Mouse (Mus musculus) MEL (cell line): ENCODE measurements around the gene Oaz1. TPM values are rescaled to one million over a fixed set of nuclear protein-coding genes. Genes with fewer than 3 reads are reported as not detected.
"Not testable (repeated sequence)": the region's sequence is repeated elsewhere in the genome, so short reads cannot be mapped to it uniquely, and the experiment has no call there.

Experiments
- DNase-seq: peaks from one replicate; pipeline ENCODE4 v3.0.0; 2011; ENCODE audit warnings: low read depth, low spot score
- H3K27ac ChIP-seq: 2 replicates; pipeline ENCODE4 v1.5.1; 2012; ENCODE audit warnings: low read depth, mild to moderate bottlenecking, control low read depth, low read length, moderate library complexity; ENCODE audit not compliant: control insufficient read depth
- H3K27me3 ChIP-seq, 2 experiments: fragments of 150-350 bp in 1 of 2; sonication (generic) in 1 of 2; 2 replicates each; pipeline ENCODE4 v1.6.1; 2012; ENCODE audit warnings: low read length in 2 of 2, mild to moderate bottlenecking in 2 of 2, improper control_type of control experiment in 1 of 2, moderate library complexity in 1 of 2; ENCODE audit not compliant: insufficient read depth in 2 of 2, control insufficient read depth in 1 of 2
- H3K36me3 ChIP-seq, 2 experiments: 2 replicates each; pipeline ENCODE4 v1.6.1; 2012 to 2014; ENCODE audit warnings: low read length in 2 of 2, improper control_type of control experiment in 1 of 2, inconsistent platforms in 1 of 2, mild to moderate bottlenecking in 1 of 2; ENCODE audit not compliant: insufficient read depth in 2 of 2, control insufficient read depth in 1 of 2
- H3K4me1 ChIP-seq, 2 experiments: fragments of 150-350 bp in 1 of 2; sonication (generic) in 1 of 2; 2 replicates each; pipeline ENCODE4 v1.6.1; 2012; ENCODE audit warnings: low read length in 2 of 2, improper control_type of control experiment in 1 of 2, mild to moderate bottlenecking in 1 of 2; ENCODE audit not compliant: insufficient read depth in 2 of 2, control insufficient read depth in 1 of 2
- H3K4me3 ChIP-seq, 2 experiments: fragments of 150-350 bp in 1 of 2; sonication (generic) in 1 of 2; 2 replicates each; pipeline ENCODE4 v1.5.1; 2012; ENCODE audit warnings: low read depth in 2 of 2, low read length in 2 of 2, mild to moderate bottlenecking in 2 of 2, moderate library complexity in 2 of 2, control low read depth in 1 of 2, improper control_type of control experiment in 1 of 2; ENCODE audit not compliant: control insufficient read depth in 1 of 2, insufficient read depth in 1 of 2
- H3K79me2 ChIP-seq: 2 replicates; pipeline ENCODE4 v1.6.1; 2012; ENCODE audit warnings: mild to moderate bottlenecking, low read length, moderate library complexity; ENCODE audit not compliant: control insufficient read depth, poor library complexity, insufficient read depth
- H3K9ac ChIP-seq: 2 replicates; pipeline ENCODE4 v1.6.1; 2012; ENCODE audit warnings: low read depth, mild to moderate bottlenecking, control low read depth, low read length, moderate library complexity; ENCODE audit not compliant: control insufficient read depth, poor library complexity, severe bottlenecking
- H3K9me3 ChIP-seq: fragments of 150-350 bp; sonication (generic); replicated peaks from 2 replicates; pipeline ENCODE4 v1.6.1; 2012; ENCODE audit warnings: mild to moderate bottlenecking, low read length, improper control_type of control experiment, moderate library complexity; ENCODE audit not compliant: insufficient read depth
- CTCF ChIP-seq, 3 experiments: IDR thresholded peaks in 2 of 3; conservative IDR thresholded peaks in 1 of 3; 2 replicates each; pipeline ENCODE4 v1.5.1; 2011 to 2012; ENCODE audit warnings: low read length in 3 of 3, low read depth in 2 of 3, mild to moderate bottlenecking in 2 of 3, improper control_type of control experiment in 1 of 3, inconsistent platforms in 1 of 3, mixed read lengths in 1 of 3, moderate library complexity in 1 of 3; ENCODE audit not compliant: control insufficient read depth in 1 of 3, insufficient read depth in 1 of 3, poor library complexity in 1 of 3, severe bottlenecking in 1 of 3
- ETS1 ChIP-seq: IDR thresholded peaks from 2 replicates; pipeline ENCODE4 v1.6.1; 2012; ENCODE audit warnings: low read depth, mild to moderate bottlenecking, inconsistent platforms, low read length, improper control_type of control experiment, moderate library complexity
- GATA1 ChIP-seq: IDR thresholded peaks from 2 replicates; pipeline ENCODE4 v1.6.1; 2011; ENCODE audit warnings: low read depth, low read length, improper control_type of control experiment
- MAFK ChIP-seq: IDR thresholded peaks from 2 replicates; pipeline ENCODE4 v1.6.1; 2011; ENCODE audit warnings: low read depth, mild to moderate bottlenecking, low read length, improper control_type of control experiment, borderline replicate concordance
- MYC ChIP-seq: IDR thresholded peaks from 2 replicates; pipeline ENCODE4 v1.6.1; 2011; ENCODE audit warnings: low read depth, mild to moderate bottlenecking, low read length, improper control_type of control experiment, moderate library complexity
- RAD21 ChIP-seq: IDR thresholded peaks from 2 replicates; pipeline ENCODE4 v1.6.1; 2011; ENCODE audit warnings: mild to moderate bottlenecking, low read depth, low read length, improper control_type of control experiment
- TBP ChIP-seq: IDR thresholded peaks from 2 replicates; pipeline ENCODE4 v1.8.0; 2011; ENCODE audit warnings: low read depth, low read length, improper control_type of control experiment
- ZC3H11A ChIP-seq: IDR thresholded peaks from 2 replicates; pipeline ENCODE4 v1.6.1; 2012; ENCODE audit warnings: low read depth, mild to moderate bottlenecking, inconsistent platforms, low read length, improper control_type of control experiment
- ZNF384 ChIP-seq: IDR thresholded peaks from 2 replicates; pipeline ENCODE4 v1.6.1; 2012; ENCODE audit warnings: low read depth, mild to moderate bottlenecking, inconsistent platforms, low read length, improper control_type of control experiment
- polyA plus RNA-seq, 2 experiments: library from polyadenylated mRNA; stranded (reverse) in 1 of 2; unstranded in 1 of 2; fragments of >175 nt in 1 of 2; fragments of >200 nt in 1 of 2; gene quantifications; 2 replicates each; pipeline versions ENCODE4 v1.2.1 to v1.2.4; 2012; ENCODE audit warnings: low replicate concordance in 2 of 2, low read depth in 1 of 2; ENCODE audit not compliant: insufficient read length in 2 of 2, insufficient read depth in 1 of 2, missing spikeins in 1 of 2
- total RNA-seq: library from RNA; depleted of rRNA; stranded (reverse); fragments of 300-350 nt; gene quantifications from 2 replicates; pipeline ENCODE4 v1.2.3, GENCODE M21; 2012

The Oaz1 gene
- total and polyA plus RNA-seq, 3 experiments, result 983 to 1,528 TPM; not detected in 1

- H3K79me2 ChIP-seq, H3K9me3 ChIP-seq, H3K4me3 ChIP-seq, H3K27ac ChIP-seq, H3K27me3 ChIP-seq, H3K36me3 ChIP-seq, H3K9ac ChIP-seq: not testable (repeated sequence)
- peaks cover 0 to 12% of the 10 kb centered on the region in 2 experiments; a peak in 2 of 4 replicates for H3K4me1 ChIP-seq
- peak; percentile 62 for DNase-seq
- TF ChIP-seq GATA1, result 0 out of 2 replicates have a peak, but pooled peaks have one; percentile 17
- TF ChIP-seq ETS1, result 0 out of 2 replicates have a peak, but pooled peaks have one; percentile 7
- TF ChIP-seq TBP, result 0 out of 2 replicates have a peak, but pooled peaks have one; percentile 47
Observed at GRCm38 (mm10) chr10:80816303-80816702, 10.2 kb upstream of the Oaz1 start.

- H3K27me3 ChIP-seq, result no peaks in the 10 kb centered on the region
- no peak overlapping the region for H3K27ac ChIP-seq
- no peak overlapping the region for H3K4me3 ChIP-seq
- no peaks in the 10 kb centered on the region for H3K9me3 ChIP-seq
- H3K36me3 ChIP-seq, result peaks cover 0 to 4% of the 10 kb centered on the region in 2 experiments; a peak in 1 of 4 replicates
- H3K79me2 ChIP-seq, result no peaks in the 10 kb centered on the region
- peaks cover under 1 to 12% of the 10 kb centered on the region in 2 experiments; a peak in 3 of 4 replicates for H3K4me1 ChIP-seq
- H3K9ac ChIP-seq, result no peak overlapping the region
- no peak for TF ChIP-seq MAFK
- no peak for TF ChIP-seq ZC3H11A
- TF ChIP-seq ZNF384, result no peak
- no peak for DNase-seq
Observed at GRCm38 (mm10) chr10:80817164-80817563, 9.3 kb upstream of the Oaz1 start.

- peaks cover 5 to 12% of the 10 kb centered on the region in 2 experiments for H3K4me1 ChIP-seq
- TF ChIP-seq RAD21, result peak; percentile 25
- TF ChIP-seq CTCF (IDR thresholded peaks at IDR 0.05 in 2 of 3, conservative IDR thresholded peaks at IDR 0.05 in 1 of 3; ENCODE audit: control insufficient read depth in 1 of 3, insufficient read depth in 1 of 3, low read depth in 2 of 3, low read length in 3 of 3, poor library complexity in 1 of 3, severe bottlenecking in 1 of 3), result peak; percentile 15 to 28 (median 19); a peak in 4 of 6 replicates
- TF ChIP-seq ZNF384, result peak; percentile 76
- 0 out of 2 replicates have a peak, but pooled peaks have one; percentile 30 for TF ChIP-seq MYC
- not testable (repeated sequence) for H3K9me3 ChIP-seq, H3K36me3 ChIP-seq, H3K27me3 ChIP-seq, H3K79me2 ChIP-seq, H3K27ac ChIP-seq, H3K4me3 ChIP-seq, H3K9ac ChIP-seq
- DNase-seq, result peak; percentile 76
Observed at GRCm38 (mm10) chr10:80817955-80818354, 8.5 kb upstream of the Oaz1 start.
